Mouse (Mus musculus): ENCODE results near the gene Plpp3.

GRCm38 (mm10) chr4:105271166-105271565 lies 114.0 kb downstream of the Plpp3 start:
- TF ChIP-seq CTCF (IDR thresholded peaks at IDR 0.05; ENCODE audit: low read depth), result no peak
- no peak for TF ChIP-seq EP300 (optimal IDR thresholded peaks at IDR 0.05)
